ENCODE assay signal across 22 mouse cellular contexts in the genomic region with DNA sequence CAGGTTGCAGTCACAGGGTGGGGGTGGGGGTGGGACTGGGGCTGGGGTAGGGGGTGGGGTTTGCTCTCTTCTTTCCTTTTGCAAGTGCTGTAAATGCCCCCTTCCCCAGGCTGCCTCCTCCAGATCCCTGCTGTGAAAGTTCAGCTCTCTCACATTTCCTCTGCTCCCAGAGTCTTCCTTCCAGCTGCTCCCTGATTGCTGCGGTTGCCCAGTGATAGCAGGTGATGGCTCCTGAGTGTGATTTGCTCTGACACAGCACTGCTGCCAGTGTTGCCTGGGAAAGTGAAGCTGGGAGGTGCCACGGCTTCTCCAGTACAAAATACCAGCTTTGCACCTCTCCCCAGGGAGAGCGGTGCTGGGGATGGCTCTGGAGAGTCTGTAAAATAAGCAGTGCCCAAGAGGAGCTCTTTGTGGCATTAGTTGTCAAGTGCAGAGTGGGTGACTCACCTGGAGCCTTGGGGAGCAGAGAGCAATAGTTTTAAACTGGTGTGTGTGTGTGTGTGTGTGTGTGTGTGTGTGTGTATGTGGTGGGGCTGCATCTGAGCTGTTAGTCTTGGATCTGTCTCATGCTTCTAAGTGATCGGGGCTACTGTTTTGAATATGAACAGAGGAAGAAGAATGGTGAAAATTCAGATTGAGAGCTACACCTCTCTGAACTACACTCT.
DNase-seq lines count a peak whose midpoint lies in the region; ATAC-seq and TF ChIP-seq lines count a peak whose summit lies in the region.
"Had no signal": no experiment of that assay in that cellular context is flagged by ENCODE, and none has a peak within 500 bp of the region (broad histone marks: within the 10 kb centered on the region; RNA-seq: fewer than 3 reads in every experiment).

No protein-coding gene starts in this region.

- no peaks in the 10 kb centered on the region for H3K36me3 ChIP-seq in heart, embryonic 10.5 days
- H3K36me3 ChIP-seq in embryonic facial prominence, embryonic 14.5 days (ENCODE audit: control insufficient read depth, insufficient read depth, low read length): no peaks in the 10 kb centered on the region
- H3K36me3 ChIP-seq in neural tube, embryonic 15.5 days: no peaks in the 10 kb centered on the region
- no peaks in the 10 kb centered on the region for H3K36me3 ChIP-seq in thymus, adult 2 months (ENCODE audit: control insufficient read depth, insufficient read depth, low read length)
- H3K36me3 ChIP-seq: embryonic facial prominence, embryonic 13.5 days; heart, embryonic 12.5 days; limb, embryonic 10.5 days; midbrain, embryonic 15.5 days; stomach, embryonic 15.5 days had no signal

- H3K9me3 ChIP-seq in heart, embryonic 10.5 days: no peaks in the 10 kb centered on the region; the same call in 1 of the 2 replicates
- no peaks in the 10 kb centered on the region for H3K9me3 ChIP-seq in embryonic facial prominence, embryonic 14.5 days (ENCODE audit: control insufficient read depth, low read length)
- no peaks in the 10 kb centered on the region for H3K9me3 ChIP-seq in neural tube, embryonic 15.5 days (replicated peaks)
- H3K9me3 ChIP-seq: embryonic facial prominence, embryonic 13.5 days; limb, embryonic 10.5 days; midbrain, embryonic 15.5 days; stomach, embryonic 15.5 days had no signal

- 50% methylated on average over 4 of the region's 4 CpGs for WGBS in heart, embryonic 10.5 days
- 62% methylated on average over 4 of the region's 4 CpGs for WGBS in embryonic facial prominence, embryonic 14.5 days
- 54% methylated on average over 4 of the region's 4 CpGs for WGBS in neural tube, embryonic 15.5 days
- 62% methylated on average over 4 of the region's 4 CpGs for WGBS in thymus, adult 2 months

- no peak overlapping the region for H3K4me3 ChIP-seq in heart, embryonic 10.5 days
- H3K4me3 ChIP-seq in embryonic facial prominence, embryonic 14.5 days (ENCODE audit: low read depth, low read length): no peak overlapping the region
- no peak overlapping the region for H3K4me3 ChIP-seq in neural tube, embryonic 15.5 days (replicated peaks)
- H3K4me3 ChIP-seq in thymus, adult 2 months (ENCODE audit: control insufficient read depth, insufficient read depth, low read length): no peak overlapping the region
- H3K4me3 ChIP-seq: embryonic facial prominence, embryonic 13.5 days; gastrocnemius, adult 2 months; heart, embryonic 12.5 days; limb, embryonic 10.5 days; megakaryocyte, embryonic 14.5 days; midbrain, embryonic 15.5 days; stomach, embryonic 15.5 days had no signal

- TF ChIP-seq CTCF in thymus, adult 2 months (IDR thresholded peaks at IDR 0.05; ENCODE audit: borderline replicate concordance, control insufficient read depth, extremely low read depth, insufficient read depth, low read length, poor library complexity): no peak

- no peak overlapping the region for H3K4me2 ChIP-seq in embryonic facial prominence, embryonic 14.5 days (ENCODE audit: low read depth, low read length)
- H3K4me2 ChIP-seq in neural tube, embryonic 15.5 days: no peak overlapping the region
- H3K4me2 ChIP-seq: embryonic facial prominence, embryonic 13.5 days; heart, embryonic 12.5 days; midbrain, embryonic 15.5 days; stomach, embryonic 15.5 days had no signal

- H3K27ac ChIP-seq in heart, embryonic 10.5 days: no peak overlapping the region
- H3K27ac ChIP-seq in embryonic facial prominence, embryonic 14.5 days (replicated peaks; ENCODE audit: low read depth, low read length): no peak overlapping the region
- no peak overlapping the region for H3K27ac ChIP-seq in neural tube, embryonic 15.5 days (replicated peaks)
- no peak overlapping the region for H3K27ac ChIP-seq in thymus, adult 2 months (ENCODE audit: control insufficient read depth, insufficient read depth, low read length)
- H3K27ac ChIP-seq: embryonic facial prominence, embryonic 13.5 days; gastrocnemius, adult 2 months; limb, embryonic 10.5 days; midbrain, embryonic 15.5 days; stomach, embryonic 15.5 days had no signal

- peak; percentile 64 for DNase-seq in heart, adult 11 months
- no peak for DNase-seq in heart, embryonic 10.5 days (ENCODE audit: low spot score)
- peak; percentile 68 for DNase-seq in ES-CJ7 (ENCODE audit: low read depth, low spot score)
- DNase-seq in adrenal gland, postnatal 14 days: peak; percentile 49
- peak; percentile 3 for DNase-seq in embryonic facial prominence, embryonic 14.5 days (ENCODE audit: low spot score)
- DNase-seq in lung, adult 18-20 months: no peak
- no peak for DNase-seq in thymus, adult 2 months
- DNase-seq: B cell, adult 2 months; cerebellum, adult 18-20 months; gastrocnemius, adult 2 months; heart, postnatal 36 days; kidney, adult 11 months; kidney, postnatal 10 days; liver, postnatal 0 days had no signal

- H3K9ac ChIP-seq in embryonic facial prominence, embryonic 14.5 days (ENCODE audit: low read depth, low read length): no peak overlapping the region
- no peak overlapping the region for H3K9ac ChIP-seq in neural tube, embryonic 15.5 days (replicated peaks)
- H3K9ac ChIP-seq: embryonic facial prominence, embryonic 13.5 days; heart, embryonic 12.5 days; liver, postnatal 0 days; midbrain, embryonic 15.5 days; stomach, embryonic 15.5 days had no signal

- H3K27me3 ChIP-seq in heart, embryonic 10.5 days (ENCODE audit: insufficient read depth, poor library complexity, severe bottlenecking): no peaks in the 10 kb centered on the region
- H3K27me3 ChIP-seq in embryonic facial prominence, embryonic 14.5 days (replicated peaks; ENCODE audit: control insufficient read depth, insufficient read depth, low read length): no peaks in the 10 kb centered on the region
- H3K27me3 ChIP-seq in neural tube, embryonic 15.5 days (replicated peaks): no peaks in the 10 kb centered on the region
- H3K27me3 ChIP-seq in thymus, adult 2 months (ENCODE audit: control insufficient read depth, insufficient read depth, low read length): no peaks in the 10 kb centered on the region
- H3K27me3 ChIP-seq: embryonic facial prominence, embryonic 13.5 days; heart, embryonic 12.5 days; megakaryocyte, embryonic 14.5 days; midbrain, embryonic 15.5 days; Patski; stomach, embryonic 15.5 days had no signal

- H3K4me1 ChIP-seq in heart, embryonic 10.5 days: no peaks in the 10 kb centered on the region
- H3K4me1 ChIP-seq in embryonic facial prominence, embryonic 14.5 days (ENCODE audit: control insufficient read depth, insufficient read depth, low read length): no peaks in the 10 kb centered on the region
- H3K4me1 ChIP-seq in neural tube, embryonic 15.5 days: no peaks in the 10 kb centered on the region
- no peaks in the 10 kb centered on the region for H3K4me1 ChIP-seq in thymus, adult 2 months (replicated peaks; ENCODE audit: control insufficient read depth, insufficient read depth, low read length)
- H3K4me1 ChIP-seq: embryonic facial prominence, embryonic 13.5 days; heart, embryonic 12.5 days; megakaryocyte, embryonic 14.5 days; midbrain, embryonic 15.5 days; stomach, embryonic 15.5 days had no signal

- ATAC-seq in embryonic facial prominence, embryonic 14.5 days (ENCODE audit: low read depth): peak; percentile 50
- ATAC-seq in neural tube, embryonic 15.5 days (ENCODE audit: low FRiP score): no peak
- ATAC-seq: liver, postnatal 0 days; midbrain, embryonic 15.5 days; Patski had no signal

- TF ChIP-seq POLR2A in thymus, adult 2 months (IDR thresholded peaks at IDR 0.05; ENCODE audit: control insufficient read depth, extremely low read depth, insufficient read depth, low read length, poor library complexity): no peak

Comparison
In these comparisons a context has a peak if more than half of its experiments do, and no peak if none do; other contexts are left out.
1. DNase-seq: peak in heart, adult 11 months (single experiment), ES-CJ7 (single experiment), adrenal gland, postnatal 14 days (single experiment) and embryonic facial prominence, embryonic 14.5 days (single experiment); none in heart, embryonic 10.5 days (single experiment), lung, adult 18-20 months (0 of 2) and thymus, adult 2 months (single experiment).